Mouse (Mus musculus) liver, postnatal 0 days (tissue): ENCODE measurements around the gene Nup210l.

Experiments
- CTCF ChIP-seq: sonication (generic); IDR thresholded peaks from 2 replicates; pipeline ENCODE4 v1.5.1; 2016; ENCODE audit warnings: antibody characterized with exemption, low read depth
- EP300 ChIP-seq: IDR thresholded peaks from 2 replicates; pipeline ENCODE4 v1.6.1; 2016; ENCODE audit warnings: antibody characterized with exemption, low read depth, mild to moderate bottlenecking

DNA sequence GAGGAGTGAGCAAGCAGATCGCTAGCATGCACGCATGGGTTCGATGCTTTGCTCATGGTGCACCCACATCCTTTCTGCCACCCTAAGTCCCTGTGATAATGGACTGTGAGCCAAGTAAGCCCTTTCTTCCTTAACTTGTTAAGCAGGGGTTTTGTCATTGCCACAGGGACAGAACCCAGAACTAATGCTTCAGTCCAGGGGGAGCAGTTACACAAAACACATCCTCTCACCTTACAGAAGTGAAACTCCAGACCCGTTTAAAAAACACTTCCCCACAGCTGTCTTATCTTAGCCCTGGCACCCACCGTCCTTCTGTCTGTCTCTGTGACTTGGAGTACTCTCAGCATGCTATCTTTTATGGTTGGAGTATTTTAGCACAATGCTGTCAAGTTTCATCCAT, 52.1 kb downstream of the Nup210l start:
- 0 out of 2 replicates have a peak, but pooled peaks have one; percentile 5 for TF ChIP-seq CTCF
- TF ChIP-seq EP300: no peak
